20 mouse cellular contexts compared by ENCODE assay signal in the genomic region with DNA sequence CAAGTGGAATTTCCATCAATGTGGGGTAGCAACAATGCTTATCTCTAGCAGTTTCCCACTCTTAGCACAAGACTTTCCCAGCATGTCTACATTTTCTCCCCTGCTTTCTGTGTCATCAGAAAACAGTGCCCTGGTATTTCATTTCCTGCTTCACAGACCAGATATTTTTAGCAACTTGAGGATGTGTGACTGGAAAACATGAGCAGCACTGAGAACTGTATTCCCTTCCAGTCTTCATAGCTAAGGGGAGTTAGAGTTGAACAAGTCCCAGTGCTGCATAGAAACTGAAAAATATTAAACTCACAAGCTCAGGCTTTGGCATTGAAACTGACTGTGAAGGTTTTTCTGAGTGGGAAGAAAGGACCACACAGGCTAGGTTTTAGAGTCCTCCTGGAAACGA.
A peak's percentile ranks its signal among the peaks of the same experiment; 100 is the strongest.
DNase-seq lines count a peak whose midpoint lies in the region; ATAC-seq and TF ChIP-seq lines count a peak whose summit lies in the region.
"Had no signal": no experiment of that assay in that cellular context is flagged by ENCODE, and none has a peak within 500 bp of the region (broad histone marks: within the 10 kb centered on the region; RNA-seq: fewer than 3 reads in every experiment).

No protein-coding gene starts in this region.

- peak overlapping the region; percentile 76 for H3K27ac ChIP-seq in heart, embryonic 12.5 days (ENCODE audit: poor library complexity, severe bottlenecking)
- H3K27ac ChIP-seq in heart, adult 2 months: no peak overlapping the region
- peak overlapping the region; percentile 39; the same call in 1 of the 2 replicates for H3K27ac ChIP-seq in heart, embryonic 16.5 days (ENCODE audit: low read length)
- H3K27ac ChIP-seq in midbrain, embryonic 11.5 days (ENCODE audit: low read depth, low read length): no peak overlapping the region
- H3K27ac ChIP-seq in midbrain, embryonic 16.5 days (ENCODE audit: low read length): no peak overlapping the region
- H3K27ac ChIP-seq in kidney, adult 2 months (ENCODE audit: insufficient read depth, low read depth, low read length): no peak overlapping the region
- H3K27ac ChIP-seq: embryonic facial prominence, embryonic 10.5 days; forebrain, embryonic 10.5 days; forebrain, embryonic 15.5 days; hindbrain, embryonic 13.5 days; hindbrain, postnatal 0 days had no signal

- 0 out of 2 replicates have a peak, but pooled peaks cover 2% of the 10 kb centered on the region for H3K4me1 ChIP-seq in heart, embryonic 12.5 days (replicated peaks)
- H3K4me1 ChIP-seq in heart, adult 2 months (ENCODE audit: control insufficient read depth, insufficient read depth, low read length): no peaks in the 10 kb centered on the region
- peaks cover 4% of the 10 kb centered on the region for H3K4me1 ChIP-seq in heart, embryonic 16.5 days (ENCODE audit: control insufficient read depth, insufficient read depth, low read length)
- no peaks in the 10 kb centered on the region for H3K4me1 ChIP-seq in midbrain, embryonic 11.5 days (ENCODE audit: control insufficient read depth, insufficient read depth, low read length)
- H3K4me1 ChIP-seq in midbrain, embryonic 16.5 days (ENCODE audit: control insufficient read depth, insufficient read depth, low read length): no peaks in the 10 kb centered on the region
- no peaks in the 10 kb centered on the region for H3K4me1 ChIP-seq in kidney, adult 2 months (ENCODE audit: control insufficient read depth, insufficient read depth, low read length)
- H3K4me1 ChIP-seq: embryonic facial prominence, embryonic 10.5 days; forebrain, embryonic 10.5 days; forebrain, embryonic 15.5 days; hindbrain, embryonic 13.5 days had no signal

- no peak for TF ChIP-seq CTCF in heart, adult 2 months (IDR thresholded peaks at IDR 0.05)
- no peak for TF ChIP-seq CTCF in kidney, adult 2 months (conservative IDR thresholded peaks at IDR 0.05; ENCODE audit: insufficient read depth, insufficient read length, low read depth, low read length)

- no peak for TF ChIP-seq EP300 in heart, adult 2 months (IDR thresholded peaks at IDR 0.05; ENCODE audit: insufficient read depth, low read depth, low read length)

- peak; percentile 74 for ATAC-seq in heart, embryonic 12.5 days (ENCODE audit: insufficient number of reproducible peaks, low FRiP score)
- no peak; the same call in 1 of the 2 replicates for ATAC-seq in heart, embryonic 16.5 days (replicated peaks; ENCODE audit: extremely low read depth, insufficient read depth, low FRiP score)
- no peak for ATAC-seq in midbrain, embryonic 11.5 days (ENCODE audit: low FRiP score)
- ATAC-seq in midbrain, embryonic 16.5 days: no peak
- ATAC-seq: activated CD4-positive, CD25-positive, alpha-beta regulatory T cell, adult 4 months; forebrain, embryonic 15.5 days; hindbrain, postnatal 0 days; Patski had no signal

- H3K36me3 ChIP-seq in heart, embryonic 12.5 days: no peaks in the 10 kb centered on the region
- H3K36me3 ChIP-seq in heart, adult 2 months (ENCODE audit: control insufficient read depth, insufficient read depth, low read length): no peaks in the 10 kb centered on the region
- H3K36me3 ChIP-seq in heart, embryonic 16.5 days (ENCODE audit: control insufficient read depth, insufficient read depth): no peaks in the 10 kb centered on the region
- no peaks in the 10 kb centered on the region for H3K36me3 ChIP-seq in midbrain, embryonic 11.5 days (ENCODE audit: control insufficient read depth, insufficient read depth, low read length)
- H3K36me3 ChIP-seq in midbrain, embryonic 16.5 days (ENCODE audit: control insufficient read depth, insufficient read depth, low read length): no peaks in the 10 kb centered on the region
- H3K36me3 ChIP-seq in kidney, adult 2 months (ENCODE audit: control insufficient read depth, insufficient read depth, low read length): no peaks in the 10 kb centered on the region
- H3K36me3 ChIP-seq: embryonic facial prominence, embryonic 10.5 days; forebrain, embryonic 10.5 days; forebrain, embryonic 15.5 days; hindbrain, embryonic 13.5 days had no signal

- no peaks in the 10 kb centered on the region for H3K79me2 ChIP-seq in heart, adult 2 months (replicated peaks; ENCODE audit: control insufficient read depth, insufficient read depth, low read length)

- 69% methylated on average over 1 of the region's 1 CpGs for whole genome bisulfite sequencing in heart, embryonic 12.5 days
- WGBS in heart, adult 2 months: 52% methylated on average over 1 of the region's 1 CpGs
- 54% methylated on average over 1 of the region's 1 CpGs for WGBS in heart, embryonic 16.5 days
- 76% methylated on average over 1 of the region's 1 CpGs for WGBS in midbrain, embryonic 11.5 days
- WGBS in midbrain, embryonic 16.5 days: 73% methylated on average over 1 of the region's 1 CpGs
- 70% methylated on average over 1 of the region's 1 CpGs for WGBS in kidney, adult 2 months

- intact Hi-C loops in heart, adult 2 months (cut with DNase I): no loop called here
- intact Hi-C loops in heart, postnatal 36 days (cut with DNase I): no loop called here

- no peak for DNase-seq in heart, adult 2 months
- DNase-seq in heart, postnatal 36 days: no peak
- DNase-seq in midbrain, embryonic 11.5 days (ENCODE audit: low spot score, missing footprints): peak; percentile 69
- no peak for DNase-seq in kidney, adult 2 months
- DNase-seq: adrenal gland, postnatal 14 days; cerebellum, adult 2 months; cerebellum, postnatal 10 days; gastrocnemius, postnatal 10 days; kidney, adult 11 months had no signal

- H3K9me3 ChIP-seq in heart, embryonic 12.5 days (replicated peaks): no peaks in the 10 kb centered on the region
- H3K9me3 ChIP-seq in heart, embryonic 16.5 days (replicated peaks; ENCODE audit: control insufficient read depth, low read length): no peaks in the 10 kb centered on the region
- no peaks in the 10 kb centered on the region for H3K9me3 ChIP-seq in midbrain, embryonic 11.5 days (ENCODE audit: control insufficient read depth, low read length)
- H3K9me3 ChIP-seq in midbrain, embryonic 16.5 days (replicated peaks; ENCODE audit: control insufficient read depth, low read length, poor library complexity, severe bottlenecking): no peaks in the 10 kb centered on the region
- H3K9me3 ChIP-seq: embryonic facial prominence, embryonic 10.5 days; forebrain, embryonic 10.5 days; forebrain, embryonic 15.5 days; hindbrain, embryonic 13.5 days had no signal

- H3K4me2 ChIP-seq in heart, embryonic 12.5 days: no peak overlapping the region
- H3K4me2 ChIP-seq in heart, embryonic 16.5 days (ENCODE audit: low read depth, low read length): no peak overlapping the region
- no peak overlapping the region for H3K4me2 ChIP-seq in midbrain, embryonic 11.5 days
- no peak overlapping the region for H3K4me2 ChIP-seq in midbrain, embryonic 16.5 days (ENCODE audit: low read length)
- H3K4me2 ChIP-seq: forebrain, embryonic 15.5 days; hindbrain, embryonic 13.5 days had no signal

- TF ChIP-seq POLR2A in heart, adult 2 months (IDR thresholded peaks at IDR 0.05; ENCODE audit: insufficient read depth, low read depth, low read length): no peak
- no peak for TF ChIP-seq POLR2A in kidney, adult 2 months (IDR thresholded peaks at IDR 0.05; ENCODE audit: low read depth, low read length)

- no peak overlapping the region for H3K9ac ChIP-seq in heart, embryonic 12.5 days
- H3K9ac ChIP-seq in heart, adult 2 months (ENCODE audit: low read depth, low read length): no peak overlapping the region
- no peak overlapping the region for H3K9ac ChIP-seq in heart, embryonic 16.5 days (ENCODE audit: low read length)
- no peak overlapping the region for H3K9ac ChIP-seq in midbrain, embryonic 11.5 days (ENCODE audit: low read length)
- no peak overlapping the region for H3K9ac ChIP-seq in midbrain, embryonic 16.5 days (ENCODE audit: low read depth, low read length)
- H3K9ac ChIP-seq: forebrain, embryonic 15.5 days; hindbrain, embryonic 13.5 days had no signal

- H3K4me3 ChIP-seq in heart, embryonic 12.5 days: no peak overlapping the region
- H3K4me3 ChIP-seq in heart, adult 2 months: no peak overlapping the region
- no peak overlapping the region for H3K4me3 ChIP-seq in heart, embryonic 16.5 days (ENCODE audit: low read length)
- H3K4me3 ChIP-seq in midbrain, embryonic 11.5 days (ENCODE audit: low read depth, low read length): no peak overlapping the region
- H3K4me3 ChIP-seq in midbrain, embryonic 16.5 days (ENCODE audit: low read depth, low read length): no peak overlapping the region
- no peak overlapping the region for H3K4me3 ChIP-seq in kidney, adult 2 months (ENCODE audit: insufficient read depth, low read depth, low read length)
- H3K4me3 ChIP-seq: embryonic facial prominence, embryonic 10.5 days; forebrain, embryonic 10.5 days; forebrain, embryonic 15.5 days; hindbrain, embryonic 13.5 days had no signal

- no peaks in the 10 kb centered on the region for H3K27me3 ChIP-seq in heart, embryonic 12.5 days (replicated peaks)
- no peaks in the 10 kb centered on the region for H3K27me3 ChIP-seq in heart, adult 2 months (ENCODE audit: control insufficient read depth, insufficient read depth, low read length)
- H3K27me3 ChIP-seq in heart, embryonic 16.5 days (ENCODE audit: control insufficient read depth, insufficient read depth, low read length): no peaks in the 10 kb centered on the region
- no peaks in the 10 kb centered on the region for H3K27me3 ChIP-seq in midbrain, embryonic 11.5 days (ENCODE audit: control insufficient read depth, insufficient read depth, low read length)
- no peaks in the 10 kb centered on the region for H3K27me3 ChIP-seq in midbrain, embryonic 16.5 days (ENCODE audit: control insufficient read depth, insufficient read depth, low read depth, low read length)
- no peaks in the 10 kb centered on the region for H3K27me3 ChIP-seq in kidney, adult 2 months (replicated peaks; ENCODE audit: control insufficient read depth, insufficient read depth, low read length)
- H3K27me3 ChIP-seq: CH12.LX; forebrain, embryonic 15.5 days; hindbrain, embryonic 13.5 days had no signal

Comparison
In these comparisons a context has a peak if more than half of its experiments do, and no peak if none do; other contexts are left out.
1. H3K27ac ChIP-seq: peak in heart, embryonic 12.5 days (single experiment) and heart, embryonic 16.5 days (single experiment); none in heart, adult 2 months (single experiment), midbrain, embryonic 11.5 days (single experiment), midbrain, embryonic 16.5 days (single experiment) and kidney, adult 2 months (single experiment).